8 mouse cellular contexts compared by ENCODE assay signal in genomic region chr2:168555897-168556670, GRCm38 (mm10). TPM values are rescaled to one million over a fixed set of nuclear protein-coding genes. Genes with fewer than 3 reads are reported as not detected.
DNase-seq lines count a peak whose midpoint lies in the region; ATAC-seq lines count a peak whose summit lies in the region.

No protein-coding gene starts in this region.

- peak overlapping the region; percentile 19; the same call in 1 of the 2 replicates for H3K4me2 ChIP-seq in lung, embryonic 15.5 days

- no peak overlapping the region for H3K4me3 ChIP-seq in lung, embryonic 15.5 days

- H3K9me3 ChIP-seq in lung, embryonic 15.5 days, result no peaks in the 10 kb centered on the region

- H3K4me1 ChIP-seq in lung, embryonic 15.5 days, result peaks cover 56% of the 10 kb centered on the region

- intact Hi-C loops in left cerebral cortex, postnatal 14 days (cut with DNase I), result no loop called here

- ATAC-seq in lung, embryonic 15.5 days (ENCODE audit: borderline replicate concordance, extremely low read depth, low FRiP score, low TSS enrichment), result no peak

- no peak overlapping the region for H3K27ac ChIP-seq in lung, embryonic 15.5 days

- H3K36me3 ChIP-seq in lung, embryonic 15.5 days, result no peaks in the 10 kb centered on the region

- 45% methylated on average over 23 of the region's 23 CpGs for WGBS in lung, embryonic 15.5 days

- H3K9ac ChIP-seq in lung, embryonic 15.5 days, result no peak overlapping the region

- no peaks in the 10 kb centered on the region for H3K27me3 ChIP-seq in lung, embryonic 15.5 days

- peak; percentile 42 for DNase-seq in adrenal gland, postnatal 14 days
- no peak for DNase-seq in adrenal gland, adult 8-10 months
- DNase-seq in spleen, adult 18-20 months, result peak; percentile 32 to 49
- DNase-seq in spleen, adult 12 weeks (ENCODE audit: low spot score), result no peak
- peak; percentile 34 to 42 for DNase-seq in thymus, postnatal 36 days
- no peak for DNase-seq in cerebellum, adult 9-11 months
- DNase-seq in left cerebral cortex, postnatal 14 days (ENCODE audit: low spot score in 2 of 2), result no peak

RNA-seq across cellular contexts. Expression of gene Nfatc2, which starts 45.4 kb away (rescaled TPM):
- 2.7 and 7.6 TPM in 2 replicates for total RNA-seq in adrenal gland, postnatal 14 days (2021)
- total RNA-seq in adrenal gland, adult 8-10 months (2022), result 10 to 100 TPM in 1 of 4 experiments, 1 to 10 TPM in 3; 3.4 to 11.0 (median 6.3) TPM
- polyA plus RNA-seq in lung, embryonic 15.5 days (2015; fragmentation: Nextera tagmentation; extraction: Ambion mirVana), result 1.2 and 1.8 TPM in 2 replicates
- 10 to 100 TPM; 11.8 to 15.0 TPM for total RNA-seq in left cerebral cortex, postnatal 14 days (2021)

Comparison
In these comparisons a context has a peak if more than half of its experiments do, and no peak if none do; other contexts are left out.
1. DNase-seq: peak in adrenal gland, postnatal 14 days (single experiment), spleen, adult 18-20 months (2 of 2) and thymus, postnatal 36 days (2 of 2); none in adrenal gland, adult 8-10 months (single experiment), spleen, adult 12 weeks (single experiment), cerebellum, adult 9-11 months (single experiment) and left cerebral cortex, postnatal 14 days (0 of 2).